Mouse (Mus musculus): ENCODE measurements around the gene Uimc1. TPM values are rescaled to one million over a fixed set of nuclear protein-coding genes. Genes with fewer than 3 reads are reported as not detected.

Uimc1 gene
- total and polyA plus RNA-seq, 2 experiments from 2014 or later: 11.1 to 12.5 TPM

- H3K36me3 ChIP-seq (replicated peaks; ENCODE audit: control insufficient read depth, insufficient read depth, low read length): no peaks in the 10 kb centered on the region
- no peak for ATAC-seq (ENCODE audit: insufficient read depth, low read depth)
- no peaks in the 10 kb centered on the region for H3K4me1 ChIP-seq (ENCODE audit: control insufficient read depth, insufficient read depth)
- H3K9ac ChIP-seq (replicated peaks; ENCODE audit: low read depth, low read length): no peak overlapping the region
- 63% methylated on average over 3 of the region's 3 CpGs for WGBS
- no peaks in the 10 kb centered on the region for H3K9me3 ChIP-seq (replicated peaks; ENCODE audit: control insufficient read depth, low read length)
- H3K4me3 ChIP-seq (ENCODE audit: low read depth, low read length): no peak overlapping the region
- no peak for DNase-seq (ENCODE audit: low spot score)
- TF ChIP-seq EP300 (IDR thresholded peaks at IDR 0.05; ENCODE audit: low read depth) (no peak), CTCF (IDR thresholded peaks at IDR 0.05; ENCODE audit: low read depth) (no peak)
- no peak overlapping the region for H3K4me2 ChIP-seq (ENCODE audit: low read depth, low read length)
- H3K27me3 ChIP-seq (ENCODE audit: control insufficient read depth, insufficient read depth, low read length): no peaks in the 10 kb centered on the region
- H3K27ac ChIP-seq (ENCODE audit: low read depth): no peak overlapping the region
Measured at GRCm38 (mm10) chr13:55019181-55019580, 80.9 kb downstream of the Uimc1 start.

- Histone ChIP-seq H3K4me1 (ENCODE audit: control insufficient read depth, insufficient read depth) (no peaks in the 10 kb centered on the region), H3K9ac (replicated peaks; ENCODE audit: low read depth, low read length) (no peak overlapping the region), H3K9me3 (replicated peaks; ENCODE audit: control insufficient read depth, low read length) (no peaks in the 10 kb centered on the region), H3K4me3 (ENCODE audit: low read depth, low read length) (no peak overlapping the region), H3K27ac (ENCODE audit: low read depth) (no peak overlapping the region), H3K27me3 (ENCODE audit: control insufficient read depth, insufficient read depth, low read length) (no peaks in the 10 kb centered on the region), H3K36me3 (replicated peaks; ENCODE audit: control insufficient read depth, insufficient read depth, low read length) (no peaks in the 10 kb centered on the region), H3K4me2 (ENCODE audit: low read depth, low read length) (no peak overlapping the region)
- DNase-seq (ENCODE audit: low spot score) (no peak), ATAC-seq (ENCODE audit: insufficient read depth, low read depth) (no peak)
- WGBS: 86% methylated on average over 9 of the region's 9 CpGs
- no peak for TF ChIP-seq EP300 (IDR thresholded peaks at IDR 0.05; ENCODE audit: low read depth)
- TF ChIP-seq CTCF (IDR thresholded peaks at IDR 0.05; ENCODE audit: low read depth): no peak
Measured at GRCm38 (mm10) chr13:55018700-55019099, 81.4 kb downstream of the Uimc1 start.

- Histone ChIP-seq H3K27me3 (ENCODE audit: control insufficient read depth, insufficient read depth, low read length) (0 out of 2 replicates have a peak, but pooled peaks cover under 1% of the 10 kb centered on the region), H3K4me3 (ENCODE audit: low read depth, low read length) (no peak overlapping the region), H3K4me2 (ENCODE audit: low read depth, low read length) (no peak overlapping the region), H3K9ac (replicated peaks; ENCODE audit: low read depth, low read length) (no peak overlapping the region), H3K4me1 (ENCODE audit: control insufficient read depth, insufficient read depth) (no peaks in the 10 kb centered on the region), H3K36me3 (replicated peaks; ENCODE audit: control insufficient read depth, insufficient read depth, low read length) (no peaks in the 10 kb centered on the region), H3K27ac (ENCODE audit: low read depth) (no peak overlapping the region), H3K9me3 (replicated peaks; ENCODE audit: control insufficient read depth, low read length) (no peaks in the 10 kb centered on the region)
- ATAC-seq (ENCODE audit: insufficient read depth, low read depth): no peak
- TF ChIP-seq CTCF (IDR thresholded peaks at IDR 0.05; ENCODE audit: low read depth) (no peak), EP300 (IDR thresholded peaks at IDR 0.05; ENCODE audit: low read depth) (no peak)
- DNase-seq (ENCODE audit: low spot score): no peak
- WGBS: 76% methylated on average over 8 of the region's 8 CpGs
Measured at GRCm38 (mm10) chr13:55017898-55018599, 82.1 kb downstream of the Uimc1 start.

- Histone ChIP-seq H3K9ac (replicated peaks; ENCODE audit: low read depth, low read length) (no peak overlapping the region), H3K4me1 (ENCODE audit: control insufficient read depth, insufficient read depth) (no peaks in the 10 kb centered on the region), H3K4me2 (ENCODE audit: low read depth, low read length) (no peak overlapping the region), H3K4me3 (ENCODE audit: low read depth, low read length) (no peak overlapping the region), H3K9me3 (replicated peaks; ENCODE audit: control insufficient read depth, low read length) (no peaks in the 10 kb centered on the region), H3K36me3 (replicated peaks; ENCODE audit: control insufficient read depth, insufficient read depth, low read length) (no peaks in the 10 kb centered on the region), H3K27me3 (ENCODE audit: control insufficient read depth, insufficient read depth, low read length) (0 out of 2 replicates have a peak, but pooled peaks cover 8% of the 10 kb centered on the region), H3K27ac (ENCODE audit: low read depth) (no peak overlapping the region)
- WGBS: 71% methylated on average over 12 of the region's 12 CpGs
- DNase-seq (ENCODE audit: low spot score): no peak
- TF ChIP-seq EP300 (IDR thresholded peaks at IDR 0.05; ENCODE audit: low read depth) (no peak), CTCF (IDR thresholded peaks at IDR 0.05; ENCODE audit: low read depth) (no peak)
- ATAC-seq (ENCODE audit: insufficient read depth, low read depth): no peak
Measured at GRCm38 (mm10) chr13:55017154-55017897, 82.8 kb downstream of the Uimc1 start.

GRCm38 (mm10) chr13:55014451-55014850 lies 85.6 kb downstream of the Uimc1 start:
- no peak for DNase-seq (ENCODE audit: low spot score)
- WGBS: 64% methylated on average over 9 of the region's 9 CpGs
- no peak overlapping the region for H3K4me3 ChIP-seq (ENCODE audit: low read depth, low read length)
- no peaks in the 10 kb centered on the region for H3K4me1 ChIP-seq (ENCODE audit: control insufficient read depth, insufficient read depth)
- no peak overlapping the region for H3K4me2 ChIP-seq (ENCODE audit: low read depth, low read length)
- no peak overlapping the region for H3K9ac ChIP-seq (replicated peaks; ENCODE audit: low read depth, low read length)
- no peak overlapping the region for H3K27ac ChIP-seq (ENCODE audit: low read depth)
- H3K36me3 ChIP-seq (replicated peaks; ENCODE audit: control insufficient read depth, insufficient read depth, low read length): no peaks in the 10 kb centered on the region
- H3K9me3 ChIP-seq (replicated peaks; ENCODE audit: control insufficient read depth, low read length): no peaks in the 10 kb centered on the region
- ATAC-seq (ENCODE audit: insufficient read depth, low read depth): no peak
- H3K27me3 ChIP-seq (ENCODE audit: control insufficient read depth, insufficient read depth, low read length): 0 out of 2 replicates have a peak, but pooled peaks cover 10% of the 10 kb centered on the region
- no peak for TF ChIP-seq EP300 (IDR thresholded peaks at IDR 0.05; ENCODE audit: low read depth)
- no peak for TF ChIP-seq CTCF (IDR thresholded peaks at IDR 0.05; ENCODE audit: low read depth)
